Mouse (Mus musculus) neural tube, embryonic 13.5 days (tissue): ENCODE measurements around the gene Snrpa. TPM values are rescaled to one million over a fixed set of nuclear protein-coding genes. Genes with fewer than 3 reads are reported as not detected.
"Not testable (repeated sequence)": the region's sequence is repeated elsewhere in the genome, so short reads cannot be mapped to it uniquely, and the experiment has no call there.

ENCODE experiments used
- ATAC-seq: fragments of 200-750 bp; cut with Nextera tagmentation; 2 replicates; pipeline ENCODE4 v1.8.0; 2017; ENCODE audit warnings: low read depth, mild to moderate bottlenecking, moderate TSS enrichment, moderate library complexity
- H3K27ac ChIP-seq: fragments of 300-500 bp; sonication (generic); replicated peaks from 2 replicates; pipeline ENCODE4 v1.5.1; 2015; ENCODE audit warnings: moderate library complexity, mild to moderate bottlenecking, inconsistent platforms
- H3K27me3 ChIP-seq: fragments of 300-500 bp; sonication (generic); 2 replicates; pipeline ENCODE4 v1.6.1; 2015; ENCODE audit warnings: mild to moderate bottlenecking, inconsistent platforms
- H3K36me3 ChIP-seq: fragments of 300-500 bp; sonication (generic); 2 replicates; pipeline ENCODE4 v1.6.1; 2015; ENCODE audit warnings: mild to moderate bottlenecking, inconsistent platforms
- H3K4me1 ChIP-seq: fragments of 300-500 bp; sonication (generic); replicated peaks from 2 replicates; pipeline ENCODE4 v1.6.1; 2015; ENCODE audit warnings: inconsistent platforms
- H3K4me2 ChIP-seq: fragments of 300-500 bp; sonication (generic); 2 replicates; pipeline ENCODE4 v1.6.1; 2015; ENCODE audit warnings: inconsistent platforms, mild to moderate bottlenecking, moderate library complexity
- H3K4me3 ChIP-seq: fragments of 300-500 bp; sonication (generic); 2 replicates; pipeline ENCODE4 v1.5.1; 2015; ENCODE audit warnings: mild to moderate bottlenecking, inconsistent platforms
- H3K9ac ChIP-seq: fragments of 300-500 bp; sonication (generic); 2 replicates; pipeline ENCODE4 v1.6.1; 2015; ENCODE audit warnings: moderate library complexity, mild to moderate bottlenecking, inconsistent platforms
- H3K9me3 ChIP-seq: fragments of 300-500 bp; sonication (generic); 2 replicates; pipeline ENCODE4 v1.6.1; 2016; ENCODE audit warnings: inconsistent platforms
- WGBS: fragments of 180-500 bp; shearing (Covaris S2); methylation state at CpG from one replicate; pipeline ENCODE4 v1.1.7; 2015; 5-methylcytosine and 5-hydroxymethylcytosine counted together
- polyA plus RNA-seq: library from polyadenylated mRNA; unstranded; fragments of >200 nt; fragmentation: Nextera tagmentation; extraction: Ambion mirVana; gene quantifications from 2 replicates; pipeline ENCODE4 v1.2.1, GENCODE M21; 2015

The Snrpa gene
- 206 and 216 TPM in 2 replicates for polyA plus RNA-seq

DNA sequence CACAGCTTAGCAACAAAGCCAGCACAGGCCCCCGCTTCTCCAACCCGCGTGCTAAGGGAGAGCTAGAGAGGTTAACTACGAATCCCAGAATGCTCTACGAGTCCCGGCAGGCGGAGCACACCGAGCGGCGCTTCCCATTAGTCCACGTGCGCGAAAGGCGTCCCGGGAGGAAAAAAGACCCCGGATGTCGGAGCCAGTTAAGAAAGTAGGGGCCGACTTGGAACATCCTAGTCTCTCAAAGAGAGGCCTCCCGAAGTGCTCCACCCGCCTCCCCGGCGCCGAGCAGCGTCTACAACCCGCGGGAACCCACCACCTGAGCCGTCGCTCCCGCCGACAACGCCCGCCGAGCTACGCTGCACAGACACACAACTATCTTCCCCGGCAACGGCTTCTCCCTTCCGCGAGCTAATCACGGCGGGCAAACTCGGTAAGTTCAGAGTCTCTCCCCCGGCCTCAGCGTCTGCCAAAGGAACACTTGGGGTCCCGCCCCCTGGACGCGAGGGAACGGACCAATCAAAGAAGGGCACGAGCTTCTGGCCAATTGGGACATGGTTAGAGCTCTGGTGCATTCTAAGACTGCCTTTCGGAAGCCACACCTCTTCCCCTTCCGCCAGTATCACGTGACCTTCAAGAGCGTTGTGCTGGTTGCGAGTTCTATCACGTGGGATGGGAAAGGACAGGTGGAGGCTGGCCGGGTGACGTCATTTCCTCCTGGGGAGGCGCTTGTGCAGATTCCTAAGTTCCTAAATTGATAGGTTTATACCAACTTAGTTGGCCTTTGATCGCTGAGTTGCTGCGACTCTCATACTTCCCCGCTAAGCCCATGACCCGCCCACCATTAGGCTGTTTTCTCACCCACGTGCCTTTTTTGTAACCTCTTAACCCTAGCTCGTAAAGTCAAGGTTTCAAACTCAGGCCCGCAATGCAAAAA is at the start of gene Snrpa, which contains the start of gene BC024978:
Gene Snrpa, minus strand, starts transcription at position 591 of the 931 bp plus-strand sequence.
Gene BC024978, plus strand, starts transcription at position 101 of the 931 bp plus-strand sequence.
- Histone ChIP-seq H3K4me1 (peaks cover 24% of the 10 kb centered on the region), H3K27ac (peak within 1 kb of the TSS; percentile 96), H3K4me3 (peak within 1 kb of the TSS; percentile 87), H3K27me3 (no peaks in the 10 kb centered on the region), H3K9me3 (no peaks in the 10 kb centered on the region), H3K36me3 (peaks cover 34% of the 10 kb centered on the region), H3K9ac (peak within 1 kb of the TSS; percentile 82), H3K4me2 (peak within 1 kb of the TSS; percentile 86)
- ATAC-seq, result peak; percentile 99
- under 1% methylated on average over 64 of the region's 64 CpGs for WGBS

DNA sequence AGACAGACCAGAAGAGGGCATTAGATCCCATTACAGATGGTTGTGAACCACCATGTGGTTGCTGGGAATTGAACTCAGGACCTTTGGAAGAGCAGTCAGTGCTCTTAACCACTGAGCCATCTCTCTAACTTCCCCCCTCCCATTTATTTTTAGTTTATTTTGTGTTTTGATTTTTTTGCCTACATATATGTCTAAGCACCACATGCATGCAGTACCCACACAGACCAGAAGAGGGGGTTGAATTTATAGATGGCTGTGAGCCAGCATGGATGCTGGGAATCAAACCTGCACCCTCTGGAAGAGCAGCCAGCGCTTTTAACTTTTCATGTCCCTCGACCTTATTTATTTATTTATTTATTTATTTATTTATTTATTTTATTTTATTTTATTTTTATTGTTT is 48.0 kb upstream of the Snrpa start:
- ATAC-seq, H3K4me1 ChIP-seq, H3K9me3 ChIP-seq, H3K27ac ChIP-seq, H3K4me3 ChIP-seq, H3K9ac ChIP-seq, H3K4me2 ChIP-seq, H3K27me3 ChIP-seq: not testable (repeated sequence)
- peaks cover 78% of the 10 kb centered on the region for H3K36me3 ChIP-seq
- WGBS, result 88% methylated on average over 2 of the region's 2 CpGs

DNA sequence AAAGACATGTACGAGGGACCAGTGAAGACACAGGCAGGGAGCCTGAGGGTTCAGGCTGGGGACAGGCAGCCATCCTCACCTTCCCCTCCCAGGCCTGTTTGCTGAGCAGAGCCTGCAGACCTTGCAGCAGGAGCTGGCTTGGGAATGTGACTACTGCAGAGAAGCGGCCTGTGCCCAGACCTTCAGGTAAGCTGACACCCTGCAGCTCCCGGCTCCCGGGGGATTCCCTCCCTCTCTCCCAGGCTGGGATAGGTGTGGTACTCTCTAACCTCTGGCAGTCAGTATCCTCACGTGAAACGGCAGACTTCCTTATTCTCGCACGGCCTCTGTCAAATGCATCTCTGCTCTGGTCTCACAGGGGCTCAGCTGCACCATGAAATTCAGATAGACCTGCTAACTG is 47.1 kb upstream of the Snrpa start:
- Histone ChIP-seq H3K27ac (no peak overlapping the region), H3K4me1 (no peaks in the 10 kb centered on the region), H3K4me2 (no peak overlapping the region), H3K9ac (no peak overlapping the region), H3K36me3 (peaks cover 78% of the 10 kb centered on the region), H3K27me3 (no peaks in the 10 kb centered on the region), H3K9me3 (no peaks in the 10 kb centered on the region), H3K4me3 (no peak overlapping the region)
- ATAC-seq, result no peak
- WGBS, result 74% methylated on average over 8 of the region's 8 CpGs

- Histone ChIP-seq H3K36me3 (peaks cover 58% of the 10 kb centered on the region), H3K27me3 (no peaks in the 10 kb centered on the region), H3K27ac (no peak overlapping the region), H3K9ac (no peak overlapping the region), H3K9me3 (no peaks in the 10 kb centered on the region), H3K4me2 (no peak overlapping the region), H3K4me1 (peaks cover 8% of the 10 kb centered on the region), H3K4me3 (no peak overlapping the region)
- WGBS, result 88% methylated on average over 5 of the region's 5 CpGs
- no peak for ATAC-seq
Measured at GRCm38 (mm10) chr7:27238568-27238967, 42.5 kb upstream of the Snrpa start.

- Histone ChIP-seq H3K27ac (no peak overlapping the region), H3K9me3 (no peaks in the 10 kb centered on the region), H3K9ac (no peak overlapping the region), H3K4me1 (peaks cover 12% of the 10 kb centered on the region), H3K4me3 (no peak overlapping the region), H3K36me3 (peaks cover 48% of the 10 kb centered on the region), H3K27me3 (no peaks in the 10 kb centered on the region), H3K4me2 (no peak overlapping the region)
- 85% methylated on average over 2 of the region's 2 CpGs for WGBS
- no peak for ATAC-seq
Measured at GRCm38 (mm10) chr7:27237527-27237926, 41.5 kb upstream of the Snrpa start.

DNA sequence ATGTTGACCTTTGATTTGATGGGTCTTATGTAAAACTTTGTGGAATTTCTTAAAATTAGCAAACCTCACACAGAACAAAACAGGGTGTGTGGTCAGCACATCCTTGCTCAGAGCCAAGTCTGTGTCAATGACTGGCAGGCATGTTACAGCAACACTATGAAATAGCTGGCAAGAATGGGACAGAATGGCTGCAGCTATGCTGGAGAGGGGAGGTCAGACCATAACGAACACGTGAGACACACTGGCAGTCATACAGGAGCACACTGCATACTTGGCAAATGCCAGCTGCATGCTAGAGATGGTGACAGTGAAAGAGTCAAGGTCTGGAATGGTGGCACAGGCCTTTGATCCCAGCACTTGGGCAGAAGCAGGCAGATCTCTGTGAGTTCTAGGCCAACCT is 39.7 kb upstream of the Snrpa start:
- Histone ChIP-seq H3K4me2 (no peak overlapping the region), H3K9me3 (no peaks in the 10 kb centered on the region), H3K4me3 (no peak overlapping the region), H3K27me3 (no peaks in the 10 kb centered on the region), H3K9ac (no peak overlapping the region), H3K27ac (no peak overlapping the region), H3K36me3 (peaks cover 30% of the 10 kb centered on the region), H3K4me1 (peaks cover 18% of the 10 kb centered on the region)
- 97% methylated on average over 2 of the region's 2 CpGs for WGBS
- no peak for ATAC-seq

GRCm38 (mm10) chr7:27233300-27233699 is 37.2 kb upstream of the Snrpa start:
- H3K4me3 ChIP-seq, result peak overlapping the region; percentile 57
- peak overlapping the region; percentile 84 for H3K27ac ChIP-seq
- peaks cover 15% of the 10 kb centered on the region; the same call in 1 of the 2 replicates for H3K36me3 ChIP-seq
- H3K9me3 ChIP-seq, result no peaks in the 10 kb centered on the region
- peak overlapping the region; percentile 77 for H3K4me2 ChIP-seq
- no peaks in the 10 kb centered on the region for H3K27me3 ChIP-seq
- 4% methylated on average over 6 of the region's 6 CpGs for WGBS
- peak; percentile 56 for ATAC-seq
- H3K4me1 ChIP-seq, result peaks cover 23% of the 10 kb centered on the region
- H3K9ac ChIP-seq, result peak overlapping the region; percentile 73

- Histone ChIP-seq H3K9ac (peak within 1 kb of the TSS; percentile 73), H3K27me3 (no peaks in the 10 kb centered on the region), H3K9me3 (no peaks in the 10 kb centered on the region), H3K27ac (peak within 1 kb of the TSS; percentile 84), H3K4me2 (peak within 1 kb of the TSS; percentile 77), H3K4me3 (peak within 1 kb of the TSS; percentile 57), H3K4me1 (peaks cover 23% of the 10 kb centered on the region), H3K36me3 (peaks cover 15% of the 10 kb centered on the region; the same call in 1 of the 2 replicates)
- ATAC-seq, result peak; percentile 90
- WGBS, result under 1% methylated on average over 25 of the region's 25 CpGs
Measured at GRCm38 (mm10) chr7:27232781-27233281, 36.8 kb upstream of the Snrpa start, which contains the start of gene Coq8b. Coq8b (plus strand) TSS chr7:27233023.

DNA sequence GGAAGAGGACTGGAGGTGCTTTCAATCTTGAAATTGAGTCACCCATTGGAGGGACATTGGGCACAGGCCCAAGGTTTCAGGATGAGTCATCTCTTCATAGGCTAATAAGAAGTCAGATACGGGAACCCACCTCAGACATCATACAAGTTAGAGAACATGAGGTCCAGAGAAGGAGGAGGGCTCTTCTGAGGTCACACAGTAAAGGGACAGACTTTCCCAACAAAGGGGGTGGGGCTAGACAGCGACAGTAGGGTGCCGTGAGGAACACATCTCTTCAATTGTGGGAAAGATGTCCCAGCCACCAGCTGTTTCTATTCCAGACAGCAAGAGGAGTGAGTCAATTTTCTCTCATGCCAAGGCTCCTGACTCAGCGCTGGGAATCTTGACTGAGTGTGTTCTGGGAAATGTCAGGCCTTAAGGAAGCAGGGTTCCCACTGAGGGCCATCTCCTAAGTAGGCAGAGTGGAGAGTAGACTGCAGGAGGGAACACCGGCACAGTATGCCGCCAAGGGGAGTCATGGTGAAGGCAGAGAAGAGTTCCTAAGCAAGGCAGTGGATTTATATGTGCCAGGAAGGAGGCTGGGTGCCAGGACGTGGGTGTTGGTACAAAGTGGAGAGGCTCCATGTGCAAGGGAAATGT is 35.7 kb upstream of the Snrpa start:
- peaks cover 33% of the 10 kb centered on the region for H3K4me1 ChIP-seq
- no peak overlapping the region for H3K4me3 ChIP-seq
- peak overlapping the region; percentile 84 for H3K27ac ChIP-seq
- no peaks in the 10 kb centered on the region for H3K27me3 ChIP-seq
- ATAC-seq, result no peak
- 0 out of 2 replicates have a peak, but pooled peaks cover 6% of the 10 kb centered on the region for H3K36me3 ChIP-seq
- WGBS, result 75% methylated on average over 7 of the region's 7 CpGs
- no peak overlapping the region for H3K4me2 ChIP-seq
- no peak overlapping the region for H3K9ac ChIP-seq
- H3K9me3 ChIP-seq, result no peaks in the 10 kb centered on the region

GRCm38 (mm10) chr7:27230781-27231180 is 34.7 kb upstream of the Snrpa start:
- no peaks in the 10 kb centered on the region for H3K9me3 ChIP-seq
- ATAC-seq, result no peak
- H3K4me1 ChIP-seq, result peaks cover 43% of the 10 kb centered on the region
- H3K9ac ChIP-seq, result no peak overlapping the region
- H3K4me2 ChIP-seq, result no peak overlapping the region
- 0 out of 2 replicates have a peak, but pooled peaks cover under 1% of the 10 kb centered on the region for H3K36me3 ChIP-seq
- no peak overlapping the region for H3K4me3 ChIP-seq
- H3K27me3 ChIP-seq, result no peaks in the 10 kb centered on the region
- WGBS, result 83% methylated on average over 4 of the region's 4 CpGs
- no peak overlapping the region for H3K27ac ChIP-seq

DNA sequence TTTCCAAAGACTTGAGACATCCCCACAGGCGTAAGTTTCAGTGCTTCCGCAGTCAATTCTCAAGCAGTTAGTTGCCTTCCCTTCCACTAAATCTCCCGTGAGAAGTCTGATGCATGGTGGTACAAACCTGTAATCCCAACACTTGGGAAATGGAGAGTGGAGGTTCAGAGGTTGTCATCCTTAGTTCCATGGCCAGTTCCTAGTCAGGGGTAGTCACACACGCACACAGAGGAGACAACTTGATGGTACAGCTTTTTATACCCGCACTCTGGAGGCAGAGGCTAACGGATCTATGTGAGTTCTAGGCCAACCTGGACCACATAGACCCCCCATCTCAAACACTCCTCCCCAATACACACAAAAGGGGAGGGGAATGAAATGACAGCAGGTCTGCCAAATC is 32.8 kb upstream of the Snrpa start:
- Histone ChIP-seq H3K27ac (peak overlapping the region; percentile 87), H3K4me3 (peak overlapping the region; percentile 89), H3K27me3 (no peaks in the 10 kb centered on the region), H3K9me3 (no peaks in the 10 kb centered on the region), H3K4me2 (peak overlapping the region; percentile 97), H3K4me1 (peaks cover 58% of the 10 kb centered on the region), H3K9ac (peak overlapping the region; percentile 92), H3K36me3 (no peaks in the 10 kb centered on the region)
- 21% methylated on average over 6 of the region's 6 CpGs for WGBS
- ATAC-seq, result no peak
